Comparison of ENCODE assay signal across 8 mouse cellular contexts in the genomic region with DNA sequence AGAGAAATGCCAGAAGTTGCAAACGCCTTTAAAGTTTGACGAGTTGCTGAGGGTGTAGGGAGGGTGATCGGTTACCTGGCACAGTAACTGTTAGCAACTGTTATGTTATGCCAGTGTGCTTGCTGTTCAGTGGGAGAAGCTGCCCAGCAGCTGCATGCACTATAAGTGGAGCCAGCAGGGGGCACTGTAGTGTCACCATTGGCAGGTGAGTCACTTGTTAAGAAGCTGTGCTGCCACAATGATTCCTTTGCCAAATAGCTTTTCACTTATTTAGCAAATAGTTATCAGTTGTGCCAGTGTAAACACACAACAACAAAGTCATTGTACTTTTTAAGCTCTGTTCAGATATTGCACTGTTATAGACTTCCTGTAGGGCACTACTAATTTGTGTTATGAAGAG.
A peak's percentile ranks its signal among the peaks of the same experiment; 100 is the strongest.
DNase-seq lines count a peak whose midpoint lies in the region.

No protein-coding gene starts in this region.

- 29% methylated on average over 3 of the region's 3 CpGs for WGBS in midbrain, embryonic 10.5 days

- H3K4me3 ChIP-seq in midbrain, embryonic 10.5 days = no peak overlapping the region

- H3K36me3 ChIP-seq in midbrain, embryonic 10.5 days = no peaks in the 10 kb centered on the region

- H3K27ac ChIP-seq in midbrain, embryonic 10.5 days (replicated peaks) = no peak overlapping the region

- no peaks in the 10 kb centered on the region for H3K9me3 ChIP-seq in midbrain, embryonic 10.5 days (replicated peaks)

- peaks cover 15% of the 10 kb centered on the region for H3K4me1 ChIP-seq in midbrain, embryonic 10.5 days

- no peaks in the 10 kb centered on the region for H3K27me3 ChIP-seq in midbrain, embryonic 10.5 days (ENCODE audit: low read depth, poor library complexity, severe bottlenecking)

- DNase-seq in T-cell, adult 2 months (ENCODE audit: low spot score) = peak; percentile 85
- peak; percentile 90 to 94 for DNase-seq in cerebellum, postnatal 14 days
- DNase-seq in frontal cortex, postnatal 36 days (ENCODE audit: low spot score in 2 of 2) = peak; percentile 89 to 95
- peak; percentile 91 for DNase-seq in induced T-regulatory cell, adult 2 months (ENCODE audit: low read depth)
- DNase-seq in left cerebral cortex, adult 9 months (ENCODE audit: low spot score in 2 of 2) = peak; percentile 48 to 96
- peak; percentile 85 for DNase-seq in midbrain, embryonic 10.5 days (ENCODE audit: low spot score)
- DNase-seq in right cerebral cortex, postnatal 25 days = peak; percentile 83
- peak; percentile 70 to 89 for DNase-seq in urinary bladder, postnatal 4 days (ENCODE audit: low spot score in 2 of 2)
